Mouse (Mus musculus): Measurements from ENCODE around the gene Vmn2r27.

DNA sequence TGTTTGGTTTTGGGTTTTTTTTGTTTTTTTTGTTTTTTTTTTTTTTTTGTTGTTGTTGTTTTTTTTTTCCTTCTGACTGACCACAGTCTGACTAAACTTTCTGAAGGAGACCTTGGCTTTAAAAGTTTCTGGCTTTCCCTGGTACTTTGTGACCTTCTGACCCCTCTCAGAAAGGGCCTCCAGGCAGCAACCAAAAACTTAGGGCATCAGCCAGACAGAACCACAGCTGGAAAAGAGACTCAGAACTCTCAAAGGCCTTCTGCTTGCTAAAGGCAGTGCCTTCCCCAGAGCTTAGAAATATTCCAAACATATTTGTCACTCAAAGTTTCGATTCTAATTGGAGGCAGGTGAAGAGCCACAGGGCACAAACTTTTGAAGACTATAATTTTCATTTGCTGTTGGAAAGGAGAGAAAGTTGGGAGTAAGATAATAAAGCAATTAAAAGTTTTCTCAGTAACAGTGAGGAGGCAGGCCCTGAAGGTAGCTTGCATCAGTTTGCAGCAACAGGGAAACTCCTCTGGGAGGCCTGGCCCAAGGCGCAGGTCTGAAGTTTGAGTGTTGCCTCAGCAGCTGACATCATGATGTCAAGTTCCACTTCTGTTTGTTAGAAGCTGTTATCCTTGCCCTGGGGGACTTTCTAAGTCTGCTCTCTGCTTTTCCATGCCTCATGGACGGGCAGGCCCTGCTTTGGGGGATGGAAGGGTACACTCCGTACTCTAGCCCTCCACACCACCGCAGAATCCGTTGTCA lies 24.2 kb upstream of the Vmn2r27 start:
- TF ChIP-seq CTCF (IDR thresholded peaks at IDR 0.05; ENCODE audit: low read depth, low read length) (no peak), GATA1 (IDR thresholded peaks at IDR 0.05; ENCODE audit: borderline replicate concordance, low read length) (no peak), POLR2AphosphoS5 (IDR thresholded peaks at IDR 0.05; ENCODE audit: insufficient replicate concordance, low read depth, low read length) (no peak), TAL1 (conservative IDR thresholded peaks at IDR 0.05; ENCODE audit: low read depth, low read length) (no peak), GATA2 (IDR thresholded peaks at IDR 0.05; ENCODE audit: borderline replicate concordance, low read depth, low read length) (no peak)

Measured in G1E (cell line).